Mouse (Mus musculus) lung, postnatal 0 days (tissue): ENCODE measurements around the gene Tbata. TPM values are rescaled to one million over a fixed set of nuclear protein-coding genes. Genes with fewer than 3 reads are reported as not detected.
A peak's percentile ranks its signal among the peaks of the same experiment; 100 is the strongest.

Experiments used
- ATAC-seq: fragments of 200-750 bp; cut with Nextera tagmentation; 2 replicates; pipeline ENCODE4 v1.8.0; 2017; ENCODE audit warnings: moderate library complexity
- DNase-seq: peaks from one replicate; pipeline ENCODE4 v3.0.0-alpha.2; 2016; ENCODE audit warnings: low spot score
- H3K27ac ChIP-seq: fragments of 300-500 bp; sonication (generic); 2 replicates; pipeline ENCODE4 v1.5.1; 2014; ENCODE audit warnings: antibody characterized with exemption, mild to moderate bottlenecking, low read length, mixed read lengths
- H3K27me3 ChIP-seq: fragments of 300-500 bp; sonication (generic); replicated peaks from 2 replicates; pipeline ENCODE4 v1.6.1; 2014; ENCODE audit warnings: low read length, mixed read lengths; ENCODE audit not compliant: insufficient read depth
- H3K36me3 ChIP-seq: fragments of 300-500 bp; sonication (generic); 2 replicates; pipeline ENCODE4 v1.6.1; 2014; ENCODE audit warnings: low read length, mixed read lengths; ENCODE audit not compliant: insufficient read depth
- H3K4me1 ChIP-seq: fragments of 300-500 bp; sonication (generic); 2 replicates; pipeline ENCODE4 v1.6.1; 2014; ENCODE audit warnings: antibody characterized with exemption, low read depth, low read length, mixed read lengths; ENCODE audit not compliant: insufficient read depth
- H3K4me2 ChIP-seq: fragments of 300-500 bp; sonication (generic); replicated peaks from 2 replicates; pipeline ENCODE4 v1.6.1; 2014; ENCODE audit warnings: low read depth, mild to moderate bottlenecking, low read length, moderate library complexity, mixed read lengths
- H3K4me3 ChIP-seq: fragments of 300-500 bp; sonication (generic); 2 replicates; pipeline ENCODE4 v1.5.1; 2014; ENCODE audit warnings: low read depth, low read length
- H3K9ac ChIP-seq: fragments of 300-500 bp; sonication (generic); replicated peaks from 2 replicates; pipeline ENCODE4 v1.6.1; 2014; ENCODE audit warnings: low read depth, mild to moderate bottlenecking
- H3K9me3 ChIP-seq: fragments of 300-500 bp; sonication (generic); 2 replicates; pipeline ENCODE4 v1.6.1; 2016; ENCODE audit warnings: low read length, mixed read lengths
- CTCF ChIP-seq: IDR thresholded peaks from 2 replicates; pipeline ENCODE4 v1.5.1; 2016; ENCODE audit warnings: antibody characterized with exemption, mild to moderate bottlenecking
- EP300 ChIP-seq: IDR thresholded peaks from 2 replicates; pipeline ENCODE4 v1.6.1; 2016; ENCODE audit warnings: antibody characterized with exemption, mild to moderate bottlenecking, control low read depth
- WGBS: fragments of 180-500 bp; shearing (Covaris S2); extraction: QIAGEN DNeasy Blood & Tissue Kit; methylation state at CpG from one replicate; pipeline ENCODE4 v1.1.7; 2014; 5-methylcytosine and 5-hydroxymethylcytosine counted together
- polyA plus RNA-seq: library from polyadenylated mRNA; unstranded; fragments of >200 nt; fragmentation: Nextera tagmentation; extraction: Ambion mirVana; gene quantifications from 2 replicates; pipeline ENCODE4 v1.2.1, GENCODE M21; 2015

Gene Tbata
- polyA plus RNA-seq, 1 experiment from 2014 or later = 2.1 TPM

GRCm38 (mm10) chr10:61147157-61148040 is 24.4 kb upstream of the Tbata start, which contains the start of gene Sgpl1:
Gene Sgpl1, minus strand, starts transcription at chr10:61147703.
- no peaks in the 10 kb centered on the region for H3K9me3 ChIP-seq
- H3K4me3 ChIP-seq = peak within 1 kb of the TSS; percentile 78
- peak within 1 kb of the TSS; percentile 99 for H3K4me2 ChIP-seq
- H3K4me1 ChIP-seq = peaks cover 6% of the 10 kb centered on the region; the same call in 1 of the 2 replicates
- DNase-seq (peak; percentile 95), ATAC-seq (peak; percentile 92)
- H3K36me3 ChIP-seq = no peaks in the 10 kb centered on the region
- peak within 1 kb of the TSS; percentile 82 for H3K9ac ChIP-seq
- H3K27me3 ChIP-seq = no peaks in the 10 kb centered on the region
- 1% methylated on average over 58 of the region's 82 CpGs for WGBS
- TF ChIP-seq EP300 (no peak), CTCF (peak; percentile 82)
- peak within 1 kb of the TSS; percentile 92 for H3K27ac ChIP-seq

- DNase-seq (no peak), ATAC-seq (no peak)
- WGBS = 71% methylated on average over 3 of the region's 3 CpGs
- H3K4me3 ChIP-seq = no peak overlapping the region
- no peak overlapping the region for H3K9ac ChIP-seq
- no peak overlapping the region for H3K4me2 ChIP-seq
- H3K27me3 ChIP-seq = no peaks in the 10 kb centered on the region
- H3K4me1 ChIP-seq = peaks cover 6% of the 10 kb centered on the region; the same call in 1 of the 2 replicates
- H3K9me3 ChIP-seq = no peaks in the 10 kb centered on the region
- TF ChIP-seq EP300 (no peak), CTCF (no peak)
- H3K27ac ChIP-seq = no peak overlapping the region
- H3K36me3 ChIP-seq = no peaks in the 10 kb centered on the region
These were observed 22.3 kb upstream of the Tbata start for GRCm38 (mm10) chr10:61149476-61149875.

- no peaks in the 10 kb centered on the region for H3K36me3 ChIP-seq
- no peak for ATAC-seq
- H3K4me3 ChIP-seq = no peak overlapping the region
- no peak for TF ChIP-seq EP300
- no peak for TF ChIP-seq CTCF
- WGBS = 18% methylated on average over 6 of the region's 6 CpGs
- no peak overlapping the region for H3K9ac ChIP-seq
- no peak overlapping the region for H3K4me2 ChIP-seq
- no peak overlapping the region for H3K27ac ChIP-seq
- H3K9me3 ChIP-seq = no peaks in the 10 kb centered on the region
- no peaks in the 10 kb centered on the region for H3K27me3 ChIP-seq
- peak; percentile 13 for DNase-seq
- H3K4me1 ChIP-seq = peaks cover 2% of the 10 kb centered on the region; the same call in 1 of the 2 replicates
These were observed 21.1 kb upstream of the Tbata start for GRCm38 (mm10) chr10:61150616-61151015.

DNA sequence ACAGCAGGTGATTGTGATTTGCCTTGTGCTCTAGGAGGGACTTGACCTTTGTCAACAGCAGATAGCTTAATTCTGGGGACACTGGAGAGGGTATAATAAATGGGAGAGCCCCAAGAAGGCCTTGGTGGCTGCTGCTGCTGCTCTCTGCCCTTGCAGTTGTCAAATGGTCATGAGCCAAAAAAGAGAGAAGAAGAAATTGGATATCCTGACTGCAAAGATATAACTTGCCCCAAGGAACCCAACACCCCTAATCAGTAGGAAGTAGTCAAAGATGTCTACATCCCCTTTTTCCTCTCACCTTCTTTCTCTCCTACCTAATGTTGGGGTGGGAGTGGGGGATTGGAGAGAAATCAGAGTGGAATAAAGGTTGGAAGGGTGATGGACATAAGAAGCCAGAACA is 19.6 kb upstream of the Tbata start:
- H3K27me3 ChIP-seq = no peaks in the 10 kb centered on the region
- H3K4me3 ChIP-seq = no peak overlapping the region
- no peak overlapping the region for H3K9ac ChIP-seq
- DNase-seq (no peak), ATAC-seq (no peak)
- no peaks in the 10 kb centered on the region for H3K4me1 ChIP-seq
- H3K9me3 ChIP-seq = no peaks in the 10 kb centered on the region
- no peak overlapping the region for H3K27ac ChIP-seq
- no peaks in the 10 kb centered on the region for H3K36me3 ChIP-seq
- H3K4me2 ChIP-seq = no peak overlapping the region
- no peak for TF ChIP-seq EP300
- no peak for TF ChIP-seq CTCF

DNA sequence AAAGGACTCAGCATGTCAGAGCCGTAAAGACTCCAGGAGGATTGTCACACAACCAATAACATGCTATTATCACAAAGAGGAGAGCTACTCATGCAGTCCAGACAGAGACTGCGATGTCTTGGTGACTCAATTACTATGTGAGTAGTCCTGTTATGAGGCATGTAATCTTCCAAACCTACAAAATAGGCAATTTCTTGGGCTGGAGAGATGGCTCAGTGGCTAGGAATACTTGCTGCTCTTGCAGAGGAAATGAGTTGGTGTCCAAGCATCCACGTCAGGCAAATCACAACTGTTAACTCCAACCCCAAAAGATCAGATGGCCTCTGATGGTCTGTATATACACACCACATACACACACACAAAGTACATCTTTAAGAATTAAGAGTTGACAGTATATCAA is 16.1 kb upstream of the Tbata start:
- ATAC-seq (no peak), DNase-seq (no peak)
- WGBS = 71% methylated on average over 3 of the region's 3 CpGs
- Histone ChIP-seq H3K4me2 (no peak overlapping the region), H3K9me3 (no peaks in the 10 kb centered on the region), H3K27me3 (no peaks in the 10 kb centered on the region), H3K27ac (no peak overlapping the region), H3K9ac (no peak overlapping the region), H3K4me1 (no peaks in the 10 kb centered on the region), H3K36me3 (no peaks in the 10 kb centered on the region), H3K4me3 (no peak overlapping the region)
- no peak for TF ChIP-seq CTCF
- no peak for TF ChIP-seq EP300

- H3K9me3 ChIP-seq = no peaks in the 10 kb centered on the region
- no peak overlapping the region for H3K4me2 ChIP-seq
- TF ChIP-seq EP300 = no peak
- TF ChIP-seq CTCF = no peak
- 88% methylated on average over 2 of the region's 2 CpGs for WGBS
- H3K36me3 ChIP-seq = no peaks in the 10 kb centered on the region
- DNase-seq = no peak
- no peaks in the 10 kb centered on the region for H3K27me3 ChIP-seq
- no peak for ATAC-seq
- H3K27ac ChIP-seq = no peak overlapping the region
- no peaks in the 10 kb centered on the region for H3K4me1 ChIP-seq
- H3K9ac ChIP-seq = no peak overlapping the region
- H3K4me3 ChIP-seq = no peak overlapping the region
These were observed 15.3 kb upstream of the Tbata start for GRCm38 (mm10) chr10:61156453-61156852.
